Mouse (Mus musculus): ENCODE results near the gene Ddx39. TPM values are rescaled to one million over a fixed set of nuclear protein-coding genes. Genes with fewer than 3 reads are reported as not detected.

Gene Ddx39
- total and polyA plus RNA-seq, 3 experiments, result 272 to 304 (median 279) TPM

GRCm38 (mm10) chr8:83769720-83770119 is 54.7 kb downstream of the Ddx39 start:
- Histone ChIP-seq H3K4me3 (ENCODE audit: control insufficient read depth in 1 of 2, insufficient read depth in 1 of 2, low read depth in 2 of 2, low read length in 2 of 2) (no peak overlapping the region), H3K4me1 (ENCODE audit: control insufficient read depth in 1 of 2, insufficient read depth in 2 of 2, low read length in 2 of 2) (peaks cover 23 to 64% of the 10 kb centered on the region in 2 experiments), H3K9ac (ENCODE audit: control insufficient read depth, low read depth, low read length, poor library complexity, severe bottlenecking) (no peak overlapping the region), H3K79me2 (ENCODE audit: control insufficient read depth, insufficient read depth, low read length, poor library complexity) (no peaks in the 10 kb centered on the region; the same call in 1 of the 2 replicates), H3K27ac (ENCODE audit: control insufficient read depth, low read depth, low read length) (peak overlapping the region; percentile 98), H3K36me3 (ENCODE audit: control insufficient read depth in 1 of 2, insufficient read depth in 2 of 2, low read length in 2 of 2) (peaks cover 0 to 38% of the 10 kb centered on the region in 2 experiments; a peak in 2 of 4 replicates), H3K9me3 (replicated peaks; ENCODE audit: insufficient read depth, low read length) (no peaks in the 10 kb centered on the region), H3K27me3 (ENCODE audit: control insufficient read depth in 1 of 2, insufficient read depth in 2 of 2, low read length in 2 of 2) (no peaks in the 10 kb centered on the region)
- no peak for DNase-seq (ENCODE audit: low read depth, low spot score)
- no peak for TF ChIP-seq SMC3 (IDR thresholded peaks at IDR 0.05; ENCODE audit: low read depth, low read length)
- no peak for TF ChIP-seq HCFC1 (IDR thresholded peaks at IDR 0.05; ENCODE audit: low read depth, low read length)
- TF ChIP-seq ZNF384 (IDR thresholded peaks at IDR 0.05; ENCODE audit: low read depth, low read length), result no peak
- TF ChIP-seq JUND (IDR thresholded peaks at IDR 0.05; ENCODE audit: low read depth, low read length), result no peak; the same call in 1 of the 2 replicates
- no peak for TF ChIP-seq MAFK (IDR thresholded peaks at IDR 0.05; ENCODE audit: borderline replicate concordance, low read depth, low read length)
- TF ChIP-seq UBTF (IDR thresholded peaks at IDR 0.05; ENCODE audit: borderline replicate concordance, insufficient read depth, low read depth, low read length), result no peak
- no peak for TF ChIP-seq KAT2A (conservative IDR thresholded peaks at IDR 0.05; ENCODE audit: low read depth, low read length)
- TF ChIP-seq TCF12 (IDR thresholded peaks at IDR 0.05; ENCODE audit: low read depth, low read length), result no peak
- TF ChIP-seq SIN3A (IDR thresholded peaks at IDR 0.05; ENCODE audit: low read length), result no peak
- no peak for TF ChIP-seq MYC (IDR thresholded peaks at IDR 0.05; ENCODE audit: low read depth, low read length)
- no peak for TF ChIP-seq EP300 (IDR thresholded peaks at IDR 0.05; ENCODE audit: low read depth in 1 of 2, low read length in 2 of 2)
- no peak for TF ChIP-seq CHD1 (IDR thresholded peaks at IDR 0.05; ENCODE audit: low read depth, low read length)

GRCm38 (mm10) chr8:83770669-83771068 is 55.7 kb downstream of the Ddx39 start:
- peak overlapping the region; percentile 98 for H3K27ac ChIP-seq (ENCODE audit: control insufficient read depth, low read depth, low read length)
- peak; percentile 63 for DNase-seq (ENCODE audit: low read depth, low spot score)
- peaks cover 23 to 64% of the 10 kb centered on the region in 2 experiments for H3K4me1 ChIP-seq (ENCODE audit: control insufficient read depth in 1 of 2, insufficient read depth in 2 of 2, low read length in 2 of 2)
- H3K27me3 ChIP-seq (ENCODE audit: control insufficient read depth in 1 of 2, insufficient read depth in 2 of 2, low read length in 2 of 2), result no peaks in the 10 kb centered on the region
- H3K4me3 ChIP-seq (ENCODE audit: control insufficient read depth in 1 of 2, insufficient read depth in 1 of 2, low read depth in 2 of 2, low read length in 2 of 2), result no peak overlapping the region
- H3K36me3 ChIP-seq (ENCODE audit: control insufficient read depth in 1 of 2, insufficient read depth in 2 of 2, low read length in 2 of 2), result peaks cover 0 to 38% of the 10 kb centered on the region in 2 experiments; a peak in 2 of 4 replicates
- no peaks in the 10 kb centered on the region; the same call in 1 of the 2 replicates for H3K79me2 ChIP-seq (ENCODE audit: control insufficient read depth, insufficient read depth, low read length, poor library complexity)
- no peaks in the 10 kb centered on the region for H3K9me3 ChIP-seq (replicated peaks; ENCODE audit: insufficient read depth, low read length)
- peak overlapping the region; percentile 36 for H3K9ac ChIP-seq (ENCODE audit: control insufficient read depth, low read depth, low read length, poor library complexity, severe bottlenecking)
- peak; percentile 93 for TF ChIP-seq ETS1 (IDR thresholded peaks at IDR 0.05; ENCODE audit: low read depth, low read length)
- TF ChIP-seq MAZ (IDR thresholded peaks at IDR 0.05; ENCODE audit: low read depth, low read length), result peak; percentile 62; the same call in 1 of the 2 replicates
- TF ChIP-seq MXI1 (IDR thresholded peaks at IDR 0.05; ENCODE audit: low read depth, low read length), result peak; percentile 73; the same call in 1 of the 2 replicates
- TF ChIP-seq ZMIZ1 (IDR thresholded peaks at IDR 0.05; ENCODE audit: low read depth, low read length), result 0 out of 2 replicates have a peak, but pooled peaks have one; percentile 30
- no peak for TF ChIP-seq POLR2A (IDR thresholded peaks at IDR 0.05; ENCODE audit: control insufficient read depth in 1 of 2, insufficient read depth in 1 of 2, low read depth in 1 of 2, low read length in 2 of 2, poor library complexity in 1 of 2)
- TF ChIP-seq TCF12 (IDR thresholded peaks at IDR 0.05; ENCODE audit: low read depth, low read length), result peak; percentile 92
- no peak for TF ChIP-seq UBTF (IDR thresholded peaks at IDR 0.05; ENCODE audit: borderline replicate concordance, insufficient read depth, low read depth, low read length)
- TF ChIP-seq POLR2AphosphoS5 (IDR thresholded peaks at IDR 0.05; ENCODE audit: borderline replicate concordance, low read depth, low read length), result no peak
- peak; percentile 94 to 96 for TF ChIP-seq EP300 (IDR thresholded peaks at IDR 0.05; ENCODE audit: low read depth in 1 of 2, low read length in 2 of 2)
- TF ChIP-seq SIN3A (IDR thresholded peaks at IDR 0.05; ENCODE audit: low read length), result peak; percentile 94
- TF ChIP-seq CHD2 (IDR thresholded peaks at IDR 0.05; ENCODE audit: low read length), result no peak
- TF ChIP-seq MEF2A (IDR thresholded peaks at IDR 0.05; ENCODE audit: extremely low read depth, insufficient replicate concordance, low read depth, low read length, poor library complexity, severe bottlenecking), result peak; percentile 44; the same call in 1 of the 2 replicates
- TF ChIP-seq USF1 (IDR thresholded peaks at IDR 0.05; ENCODE audit: low read depth, low read length), result peak; percentile 83
- TF ChIP-seq KAT2A (conservative IDR thresholded peaks at IDR 0.05; ENCODE audit: low read depth, low read length), result 0 out of 2 replicates have a peak, but pooled peaks have one; percentile 29
- no peak for TF ChIP-seq CTCF (IDR thresholded peaks at IDR 0.05 in 2 of 3, conservative IDR thresholded peaks at IDR 0.05 in 1 of 3; ENCODE audit: control insufficient read depth in 1 of 3, insufficient read depth in 1 of 3, low read depth in 2 of 3, low read length in 3 of 3, poor library complexity in 1 of 3, severe bottlenecking in 1 of 3)
- no peak for TF ChIP-seq POLR2AphosphoS2 (IDR thresholded peaks at IDR 0.05; ENCODE audit: low read length)
- no peak; the same call in 1 of the 2 replicates for TF ChIP-seq ZC3H11A (IDR thresholded peaks at IDR 0.05; ENCODE audit: low read depth, low read length)
- TF ChIP-seq HCFC1 (IDR thresholded peaks at IDR 0.05; ENCODE audit: low read depth, low read length), result 0 out of 2 replicates have a peak, but pooled peaks have one; percentile 56
- no peak for TF ChIP-seq NRF1 (IDR thresholded peaks at IDR 0.05; ENCODE audit: insufficient read depth, low read depth, low read length, poor library complexity, severe bottlenecking)
- no peak for TF ChIP-seq RAD21 (IDR thresholded peaks at IDR 0.05; ENCODE audit: low read depth, low read length)
- TF ChIP-seq ELF1 (IDR thresholded peaks at IDR 0.05; ENCODE audit: low read depth, low read length), result 0 out of 2 replicates have a peak, but pooled peaks have one; percentile 26
- TF ChIP-seq GATA1 (IDR thresholded peaks at IDR 0.05; ENCODE audit: low read depth, low read length), result peak; percentile 94
- TF ChIP-seq ZKSCAN1 (IDR thresholded peaks at IDR 0.05; ENCODE audit: low read depth, low read length), result no peak
- peak; percentile 75 for TF ChIP-seq MAX (IDR thresholded peaks at IDR 0.05; ENCODE audit: low read length)
